Mouse (Mus musculus) c-Kit-positive CD71-positive TER-119-positive erythroid progenitor cells, embryonic 14.5 days (primary cell): ENCODE data around the gene Nudt7.

Experiments used
- DNase-seq: peaks from one replicate; pipeline ENCODE4 v3.0.0-alpha.2; 2013; ENCODE audit warnings: low spot score

The Nudt7 gene

DNA sequence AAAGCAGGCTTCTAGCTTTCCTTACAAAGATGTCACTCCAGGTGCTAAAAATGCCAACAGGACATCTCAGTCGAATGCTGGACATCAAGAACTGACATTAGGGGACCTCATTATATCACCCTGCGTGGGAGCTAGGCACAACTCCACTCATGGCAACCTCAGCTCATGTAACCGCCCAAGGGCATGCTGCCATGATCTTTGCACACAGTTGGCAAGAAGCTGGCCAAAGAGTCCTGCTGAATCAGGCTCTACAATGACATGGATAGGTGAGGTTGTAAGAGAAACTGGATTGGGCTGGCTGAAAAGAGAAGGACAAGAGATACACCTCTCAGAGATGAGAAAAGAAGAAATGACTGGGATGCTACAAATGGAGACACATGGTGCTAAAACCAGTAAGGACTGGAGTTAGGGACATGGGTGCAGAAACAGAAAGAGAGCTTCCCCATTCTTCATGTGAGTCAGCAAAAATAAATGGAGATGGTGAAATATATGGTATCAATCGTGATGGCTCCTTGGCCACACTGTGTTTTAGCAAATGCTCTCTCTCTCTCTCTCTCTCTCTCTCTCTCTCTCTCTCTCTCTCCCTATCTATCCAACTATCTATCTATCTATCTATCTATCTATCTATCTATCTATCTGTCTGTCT lies 10.4 kb downstream of the Nudt7 start:
- DNase-seq: no peak

DNA sequence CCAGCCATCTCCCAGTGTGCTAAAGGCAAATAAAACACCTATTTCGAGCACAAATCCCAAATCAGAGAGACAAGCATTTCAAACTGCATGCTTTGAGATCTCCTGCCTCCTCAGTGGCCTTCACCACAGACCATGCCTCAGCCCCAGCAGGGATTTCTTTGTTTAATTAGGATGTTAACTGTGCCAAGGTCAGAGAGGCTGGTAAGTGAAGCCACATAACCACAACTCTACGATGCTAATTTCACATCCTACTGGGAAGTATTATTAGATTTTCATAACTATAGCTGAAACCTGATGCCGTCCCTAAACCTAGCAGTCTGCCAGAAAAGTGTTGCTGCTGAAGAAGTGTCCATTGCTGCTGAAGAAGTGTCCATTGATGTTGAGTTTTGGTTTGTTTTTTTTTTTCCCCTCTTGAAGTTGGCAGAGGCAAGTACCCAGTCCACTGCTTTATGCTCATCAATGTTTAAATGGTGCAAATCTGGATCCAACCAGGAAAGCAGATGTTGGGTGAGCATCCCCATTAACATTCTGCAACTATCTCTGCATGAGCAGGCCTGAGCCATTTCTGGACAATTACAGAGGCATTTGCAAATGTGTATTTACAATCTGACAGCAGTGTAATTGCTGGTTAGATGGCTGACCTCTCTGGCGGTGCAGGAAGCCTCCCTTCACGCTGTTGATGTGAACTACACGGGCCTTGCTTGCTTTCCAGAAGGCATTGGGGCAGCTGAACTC lies 20.1 kb downstream of the Nudt7 start:
- DNase-seq: no peak

DNA sequence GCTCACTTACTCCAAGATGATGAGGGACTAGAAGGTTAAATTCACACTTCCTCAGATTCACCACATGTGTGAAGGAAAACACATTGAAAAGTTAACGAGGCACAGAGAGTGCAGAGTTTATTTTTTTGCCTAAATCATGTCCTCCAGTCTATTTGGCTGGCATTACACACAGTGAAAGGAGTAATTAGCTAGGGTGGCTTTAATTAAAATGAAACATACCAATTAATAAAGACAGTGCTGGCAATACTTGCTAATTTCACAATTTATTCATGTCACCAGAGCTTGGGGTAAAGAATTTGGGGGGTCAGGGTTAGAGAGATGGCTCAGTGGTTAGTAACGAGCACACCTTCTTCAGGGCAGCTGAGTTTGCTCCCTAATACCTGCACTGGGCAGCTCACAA lies 25.2 kb downstream of the Nudt7 start:
- no peak for DNase-seq

DNA sequence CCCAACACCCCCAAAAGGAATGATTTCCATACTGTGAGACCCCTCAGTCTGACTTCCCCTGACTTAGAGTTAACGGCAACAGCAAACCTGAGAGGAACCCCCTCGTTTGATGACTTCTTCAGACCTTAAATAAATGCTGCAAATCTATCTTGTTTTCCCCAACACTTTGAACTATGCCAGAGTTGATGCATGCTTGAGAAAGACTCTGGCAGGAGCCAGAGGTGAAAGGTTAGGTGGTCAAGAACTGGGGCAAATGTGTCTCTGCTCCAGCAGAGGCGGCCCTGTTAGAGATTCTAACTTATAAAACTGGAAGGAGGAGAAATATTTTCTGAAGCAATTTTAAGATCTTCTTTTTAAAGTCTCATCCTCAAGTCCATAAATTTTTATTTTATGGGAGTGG lies 26.3 kb downstream of the Nudt7 start:
- DNase-seq: no peak

DNA sequence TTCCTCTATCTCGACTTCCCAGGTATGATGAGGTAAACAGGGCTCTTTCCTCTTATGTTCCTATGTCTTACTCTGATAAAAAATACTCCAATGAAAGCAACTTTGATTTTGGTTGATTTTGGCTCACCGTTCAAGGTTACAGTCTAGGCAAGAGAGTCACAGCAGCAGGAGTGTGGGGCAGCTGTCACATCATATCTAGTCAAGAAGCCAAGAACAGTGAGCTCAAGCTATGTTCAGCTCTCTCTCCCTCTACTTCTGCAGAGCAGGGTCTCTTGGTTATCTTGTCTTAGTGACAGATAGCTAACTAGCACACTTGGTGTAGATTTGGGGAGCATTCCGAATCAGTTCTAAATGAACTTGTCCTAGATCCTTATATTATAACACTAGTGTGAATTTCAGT lies 30.5 kb downstream of the Nudt7 start:
- DNase-seq: no peak

DNA sequence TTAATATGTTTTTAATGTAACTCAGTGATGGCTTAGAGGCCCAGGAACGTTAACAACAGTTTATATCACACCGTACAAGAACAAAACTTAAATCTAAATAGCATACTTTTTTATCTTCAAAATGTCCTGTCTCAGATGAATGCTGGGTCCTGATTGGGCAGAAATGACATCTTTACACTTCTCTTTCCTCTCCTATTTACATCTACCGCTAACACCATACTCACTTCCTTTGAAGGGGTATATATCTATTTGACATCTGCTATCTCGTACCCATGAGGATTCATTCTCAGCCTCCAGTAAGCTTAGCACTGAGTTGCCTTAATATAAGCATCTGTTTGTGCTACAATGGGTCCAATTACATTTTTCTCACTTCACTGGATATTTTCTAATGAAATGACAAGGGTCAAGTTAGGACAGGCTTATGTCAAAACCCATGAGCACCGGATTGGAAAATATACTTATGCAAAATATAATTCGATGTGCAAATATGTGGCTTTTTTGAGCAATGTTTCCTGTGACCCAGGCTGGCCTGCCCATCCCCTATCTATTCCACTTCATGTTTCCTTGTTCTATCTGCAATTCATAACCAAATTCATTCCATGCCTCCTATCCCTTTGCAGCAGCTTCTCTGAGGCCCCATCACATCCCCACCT lies 31.2 kb downstream of the Nudt7 start:
- DNase-seq: no peak

DNA sequence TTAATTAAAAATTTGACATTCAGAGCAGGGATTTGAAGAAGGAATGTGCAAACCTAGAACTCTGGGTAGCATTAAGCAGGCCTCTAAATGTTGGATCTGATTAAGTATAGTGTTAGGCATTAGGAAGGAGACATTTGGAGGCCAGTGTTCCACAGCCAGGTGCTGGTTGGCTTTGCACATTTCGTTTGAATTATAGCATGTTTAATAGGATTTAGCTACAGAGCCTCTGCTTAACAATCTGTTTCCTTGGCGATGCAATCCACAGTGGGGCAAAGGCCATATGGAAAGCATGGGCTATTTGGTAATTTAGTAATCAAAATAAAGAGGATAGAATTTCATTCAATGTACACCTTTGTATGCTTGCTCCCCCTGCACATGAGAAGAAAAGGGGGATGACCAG lies 32.4 kb downstream of the Nudt7 start:
- no peak for DNase-seq

DNA sequence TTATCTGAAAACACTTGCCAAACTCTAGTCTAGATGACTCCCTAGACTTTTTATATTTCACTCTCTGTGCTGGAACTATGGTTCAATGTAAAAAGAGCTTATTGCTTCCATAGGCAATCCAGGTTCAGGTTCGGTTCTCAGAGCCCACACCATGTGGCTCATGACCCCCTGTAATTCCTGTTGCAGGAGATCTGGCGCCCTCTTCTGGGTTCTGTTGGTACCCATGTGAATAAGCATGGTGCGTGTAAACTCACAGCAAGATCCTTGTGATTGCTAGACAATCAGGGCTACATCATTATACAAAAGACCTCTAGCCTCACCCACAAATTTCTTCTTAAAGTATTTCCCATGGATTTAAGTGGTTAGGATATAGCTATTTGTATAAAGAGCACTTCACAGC lies 43.4 kb downstream of the Nudt7 start:
- peak; percentile 1 for DNase-seq

DNA sequence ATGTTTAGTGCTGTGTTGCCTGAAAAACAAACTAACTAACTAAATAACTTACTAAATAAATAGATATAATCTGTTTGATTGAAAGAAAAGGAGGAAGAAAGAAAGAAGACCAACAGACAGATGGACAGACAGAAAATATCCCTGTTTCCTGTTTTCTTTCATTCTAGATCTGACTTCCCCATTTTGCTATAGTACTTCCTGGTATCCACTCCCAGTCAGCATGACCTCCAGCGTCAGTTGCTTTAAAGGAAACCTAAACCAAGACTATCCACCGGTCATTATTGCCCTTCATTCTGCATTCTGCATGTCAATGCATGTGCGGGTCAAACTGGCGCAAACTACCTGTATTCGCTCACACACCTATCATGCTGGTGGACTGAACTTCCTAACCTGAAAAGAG lies 60.0 kb downstream of the Nudt7 start:
- no peak for DNase-seq

DNA sequence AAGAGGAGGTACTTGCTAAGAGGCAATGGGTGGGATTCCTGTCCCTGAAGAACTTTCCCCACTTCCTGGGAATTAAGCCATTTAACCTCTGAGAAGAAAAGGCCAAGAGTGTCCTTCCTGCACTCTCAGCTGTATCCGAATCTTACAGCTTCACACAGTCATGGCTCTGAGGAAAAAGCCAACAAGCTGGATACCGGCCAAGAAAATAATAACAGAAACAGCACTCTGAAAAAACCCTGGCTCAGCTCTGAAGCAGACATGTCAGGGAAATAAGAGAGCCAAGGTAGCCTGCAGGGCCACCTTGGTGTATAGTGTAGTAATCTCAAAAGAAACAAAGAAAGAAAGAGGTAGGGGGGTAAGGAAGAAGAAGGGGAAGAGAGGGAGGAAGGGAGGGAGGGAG lies 65.6 kb downstream of the Nudt7 start:
- no peak for DNase-seq
